Mouse (Mus musculus): ENCODE data around the gene 4933402J07Rik. TPM values are rescaled to one million over a fixed set of nuclear protein-coding genes. Genes with fewer than 3 reads are reported as not detected.
A peak's percentile ranks its signal among the peaks of the same experiment; 100 is the strongest.

The 4933402J07Rik gene
- polyA plus RNA-seq (2015; fragmentation: Nextera tagmentation; extraction: Ambion mirVana), result not detected in 2 replicates

DNA sequence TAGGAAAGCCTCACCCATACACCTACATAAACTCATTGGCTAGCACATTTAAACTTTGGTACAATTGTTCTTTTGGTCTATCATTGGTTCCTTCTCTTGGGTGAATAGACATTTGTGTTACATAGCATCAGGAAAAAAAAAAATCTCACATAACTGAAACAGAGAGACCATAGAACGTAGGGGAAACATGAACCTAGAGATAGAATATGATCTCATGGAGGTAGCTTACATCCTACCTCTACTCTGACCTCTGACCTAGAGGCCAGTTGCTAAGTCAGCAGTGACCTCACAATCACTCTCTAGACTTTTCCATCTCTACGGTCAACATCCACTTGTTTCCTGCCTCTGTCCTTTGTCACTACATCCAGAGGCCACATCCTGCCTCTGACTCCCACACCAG lies at the start of gene 4933402J07Rik:
Gene 4933402J07Rik (plus strand): TSS at position 301 of the 400 bp plus-strand sequence.
- ATAC-seq (ENCODE audit: insufficient number of reproducible peaks, low FRiP score, low TSS enrichment, low read depth), result no peak
- Histone ChIP-seq H3K4me1 (no peaks in the 10 kb centered on the region), H3K4me2 (replicated peaks) (no peak within 1 kb of the TSS), H3K4me3 (replicated peaks) (no peak within 1 kb of the TSS), H3K27me3 (no peaks in the 10 kb centered on the region), H3K9ac (no peak within 1 kb of the TSS), H3K36me3 (no peaks in the 10 kb centered on the region), H3K9me3 (replicated peaks) (no peaks in the 10 kb centered on the region), H3K27ac (replicated peaks) (no peak within 1 kb of the TSS)
- WGBS, result 69% methylated on average over 2 of the region's 2 CpGs

DNA sequence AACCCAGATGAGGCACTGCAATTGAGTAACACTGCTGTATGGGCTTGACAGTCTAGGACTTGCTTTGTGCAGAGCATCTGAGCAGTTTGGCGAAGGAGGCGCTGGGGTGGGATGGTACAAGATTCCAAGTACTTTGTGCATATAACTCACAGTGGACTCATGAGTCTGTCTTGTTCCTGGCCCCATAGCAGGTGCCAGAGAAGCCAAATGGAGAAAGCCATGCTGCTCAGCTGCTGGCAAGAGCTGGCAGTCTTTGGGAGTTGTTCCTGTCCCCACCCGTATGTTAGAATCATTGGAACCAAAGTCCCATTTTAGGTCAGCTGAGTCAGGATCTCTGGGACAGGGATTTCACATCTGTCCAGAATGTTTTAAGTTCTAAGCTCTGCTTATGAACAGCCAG lies 46.5 kb upstream of the 4933402J07Rik start:
- no peaks in the 10 kb centered on the region for H3K36me3 ChIP-seq
- 90% methylated on average over 3 of the region's 3 CpGs for WGBS
- no peak overlapping the region for H3K4me2 ChIP-seq (replicated peaks)
- H3K9me3 ChIP-seq (replicated peaks), result no peaks in the 10 kb centered on the region
- no peak overlapping the region for H3K4me3 ChIP-seq (replicated peaks)
- H3K9ac ChIP-seq, result no peak overlapping the region
- H3K27me3 ChIP-seq, result no peaks in the 10 kb centered on the region
- H3K27ac ChIP-seq (replicated peaks), result no peak overlapping the region
- no peaks in the 10 kb centered on the region for H3K4me1 ChIP-seq
- ATAC-seq (ENCODE audit: insufficient number of reproducible peaks, low FRiP score, low TSS enrichment, low read depth), result no peak

DNA sequence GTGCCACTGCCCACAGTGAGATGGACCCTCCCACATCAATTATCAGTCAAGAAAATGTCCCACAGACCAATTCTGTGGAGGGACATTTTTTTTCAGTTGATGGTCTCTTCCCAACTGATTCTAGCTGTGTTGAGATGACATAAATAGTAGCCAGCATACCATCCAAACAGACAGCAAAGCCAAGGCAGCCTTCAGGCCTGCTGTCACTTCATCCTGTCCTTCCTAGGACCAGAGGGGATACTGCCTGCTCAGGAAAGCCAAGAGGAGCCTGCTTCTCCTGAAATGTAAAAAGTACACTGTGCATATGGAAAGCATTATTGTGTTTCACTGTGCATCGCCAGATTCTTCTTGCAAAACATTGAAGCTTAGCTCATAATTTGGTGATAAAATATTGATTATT lies 38.6 kb upstream of the 4933402J07Rik start:
- ATAC-seq (ENCODE audit: insufficient number of reproducible peaks, low FRiP score, low TSS enrichment, low read depth), result no peak
- WGBS, result 44% methylated on average over 1 of the region's 1 CpGs
- Histone ChIP-seq H3K4me3 (replicated peaks) (no peak overlapping the region), H3K4me1 (no peaks in the 10 kb centered on the region), H3K9me3 (replicated peaks) (no peaks in the 10 kb centered on the region), H3K4me2 (replicated peaks) (no peak overlapping the region), H3K27ac (replicated peaks) (no peak overlapping the region), H3K9ac (no peak overlapping the region), H3K36me3 (no peaks in the 10 kb centered on the region), H3K27me3 (no peaks in the 10 kb centered on the region)

DNA sequence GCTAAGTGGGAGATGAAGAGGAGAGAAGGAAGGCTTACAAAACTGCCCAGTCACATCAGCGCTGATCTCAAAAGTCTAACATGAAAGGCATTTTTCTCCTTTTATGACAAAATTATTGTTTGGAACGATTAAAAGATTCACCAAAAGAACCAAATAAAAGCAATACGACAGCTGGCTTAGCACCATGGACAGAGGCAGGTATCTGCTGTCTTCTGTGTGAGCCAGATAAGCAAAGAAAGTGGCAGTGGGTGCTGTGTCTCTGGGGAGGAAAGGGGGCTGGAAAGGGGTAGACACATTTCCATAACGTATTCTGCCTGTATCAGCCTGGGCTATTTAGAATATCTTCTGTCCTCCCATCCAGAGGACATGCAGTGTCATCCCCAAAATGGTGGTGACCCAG lies 32.5 kb upstream of the 4933402J07Rik start:
- WGBS, result 46% methylated on average over 4 of the region's 4 CpGs
- H3K9me3 ChIP-seq (replicated peaks), result no peaks in the 10 kb centered on the region
- no peaks in the 10 kb centered on the region for H3K27me3 ChIP-seq
- no peak overlapping the region for H3K4me2 ChIP-seq (replicated peaks)
- no peak overlapping the region for H3K27ac ChIP-seq (replicated peaks)
- ATAC-seq (ENCODE audit: insufficient number of reproducible peaks, low FRiP score, low TSS enrichment, low read depth), result no peak
- no peak overlapping the region for H3K9ac ChIP-seq
- H3K4me1 ChIP-seq, result no peaks in the 10 kb centered on the region
- no peak overlapping the region for H3K4me3 ChIP-seq (replicated peaks)
- H3K36me3 ChIP-seq, result no peaks in the 10 kb centered on the region

DNA sequence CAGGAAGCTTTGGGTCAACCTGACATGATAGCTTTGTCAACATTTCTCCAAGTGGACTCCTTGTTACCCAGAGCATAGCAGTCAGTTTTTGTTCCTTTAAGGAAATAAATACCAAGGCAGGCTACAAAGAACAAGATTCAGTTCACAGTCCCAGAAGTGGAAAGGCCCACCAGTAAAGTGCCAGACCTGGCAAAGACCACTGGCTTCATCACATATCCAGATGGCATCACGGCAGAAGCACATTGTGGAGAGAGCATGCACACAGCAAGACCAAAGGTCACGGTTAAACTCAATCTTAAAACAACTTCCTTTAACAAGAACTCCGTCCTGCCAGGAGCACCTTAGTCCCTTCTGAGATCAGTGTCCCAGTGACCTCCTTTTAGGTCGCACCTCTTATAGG lies 30.2 kb upstream of the 4933402J07Rik start:
- no peak for ATAC-seq (ENCODE audit: insufficient number of reproducible peaks, low FRiP score, low TSS enrichment, low read depth)
- H3K36me3 ChIP-seq, result no peaks in the 10 kb centered on the region
- peaks cover 3% of the 10 kb centered on the region for H3K4me1 ChIP-seq
- H3K27ac ChIP-seq (replicated peaks), result no peak overlapping the region
- H3K4me3 ChIP-seq (replicated peaks), result no peak overlapping the region
- H3K27me3 ChIP-seq, result no peaks in the 10 kb centered on the region
- H3K9ac ChIP-seq, result no peak overlapping the region
- no peaks in the 10 kb centered on the region for H3K9me3 ChIP-seq (replicated peaks)
- WGBS, result 70% methylated on average over 4 of the region's 4 CpGs
- no peak overlapping the region for H3K4me2 ChIP-seq (replicated peaks)

DNA sequence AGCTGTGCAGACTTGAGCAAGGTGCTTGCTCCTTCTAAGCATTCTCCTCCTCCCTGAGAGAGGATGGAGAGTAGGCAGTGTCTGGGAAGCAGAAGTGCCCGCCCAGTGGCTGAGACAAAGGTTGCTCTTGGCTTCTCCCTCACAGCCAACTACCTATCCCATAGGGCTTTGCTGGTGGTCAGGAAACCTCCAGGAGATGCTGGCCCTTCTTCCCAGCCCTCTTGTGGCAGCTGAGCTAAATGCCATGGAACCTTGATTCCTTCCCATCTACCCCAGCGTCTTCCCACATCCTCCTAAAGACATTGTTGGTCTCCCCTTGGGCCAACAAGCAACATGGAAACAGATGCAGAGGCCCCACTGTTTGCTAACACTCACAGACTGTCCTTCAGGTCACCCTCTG lies 28.8 kb upstream of the 4933402J07Rik start:
- H3K4me2 ChIP-seq (replicated peaks), result no peak overlapping the region
- H3K4me3 ChIP-seq (replicated peaks), result no peak overlapping the region
- H3K27ac ChIP-seq (replicated peaks), result no peak overlapping the region
- WGBS, result 31% methylated on average over 2 of the region's 2 CpGs
- H3K36me3 ChIP-seq, result no peaks in the 10 kb centered on the region
- no peak overlapping the region for H3K9ac ChIP-seq
- H3K27me3 ChIP-seq, result no peaks in the 10 kb centered on the region
- no peaks in the 10 kb centered on the region for H3K9me3 ChIP-seq (replicated peaks)
- H3K4me1 ChIP-seq, result peaks cover 3% of the 10 kb centered on the region
- ATAC-seq (ENCODE audit: insufficient number of reproducible peaks, low FRiP score, low TSS enrichment, low read depth), result no peak

DNA sequence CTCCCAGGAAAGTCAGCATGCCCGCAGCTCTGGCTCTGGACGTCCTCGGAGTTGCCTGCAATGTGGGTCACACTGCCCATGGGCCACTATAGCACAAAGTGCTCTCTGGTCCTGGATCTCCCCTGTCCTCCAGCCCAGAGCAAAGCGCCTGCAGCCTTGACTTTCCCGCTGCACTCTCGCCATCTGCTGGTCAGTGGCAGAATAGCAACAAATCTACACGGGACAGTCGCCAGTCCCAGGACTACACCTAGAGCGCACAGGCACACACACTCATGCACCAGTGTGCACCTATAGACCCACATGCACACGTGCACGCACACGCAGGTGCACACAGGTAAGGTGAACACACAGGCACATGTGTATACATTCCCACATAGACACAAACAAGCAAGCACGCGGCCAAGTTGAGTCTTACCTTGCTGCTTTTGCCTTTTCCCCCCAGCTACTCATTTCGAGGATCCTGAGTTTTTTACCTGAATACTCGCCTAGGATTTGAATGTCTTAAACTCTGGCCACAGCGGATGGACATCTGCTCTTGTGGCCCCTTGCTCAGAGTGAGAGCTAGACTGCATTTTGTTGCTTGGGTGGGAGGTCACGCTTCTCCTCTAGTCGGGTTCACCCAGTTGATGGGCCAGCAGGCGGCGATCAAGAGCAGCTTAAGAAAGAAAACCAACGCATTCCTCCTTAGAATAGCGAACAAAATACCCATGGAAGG lies 26.9 kb upstream of the 4933402J07Rik start:
- H3K27me3 ChIP-seq, result no peaks in the 10 kb centered on the region
- H3K9ac ChIP-seq, result no peak overlapping the region
- 8% methylated on average over 23 of the region's 23 CpGs for WGBS
- no peak overlapping the region for H3K27ac ChIP-seq (replicated peaks)
- no peaks in the 10 kb centered on the region for H3K9me3 ChIP-seq (replicated peaks)
- H3K4me3 ChIP-seq (replicated peaks), result peak overlapping the region; percentile 19; the same call in 1 of the 2 replicates
- H3K36me3 ChIP-seq, result no peaks in the 10 kb centered on the region
- 0 out of 2 replicates have a peak, but pooled peaks have one; percentile 16 for ATAC-seq (ENCODE audit: insufficient number of reproducible peaks, low FRiP score, low TSS enrichment, low read depth)
- H3K4me1 ChIP-seq, result peaks cover 3% of the 10 kb centered on the region
- peak overlapping the region; percentile 42 for H3K4me2 ChIP-seq (replicated peaks)

DNA sequence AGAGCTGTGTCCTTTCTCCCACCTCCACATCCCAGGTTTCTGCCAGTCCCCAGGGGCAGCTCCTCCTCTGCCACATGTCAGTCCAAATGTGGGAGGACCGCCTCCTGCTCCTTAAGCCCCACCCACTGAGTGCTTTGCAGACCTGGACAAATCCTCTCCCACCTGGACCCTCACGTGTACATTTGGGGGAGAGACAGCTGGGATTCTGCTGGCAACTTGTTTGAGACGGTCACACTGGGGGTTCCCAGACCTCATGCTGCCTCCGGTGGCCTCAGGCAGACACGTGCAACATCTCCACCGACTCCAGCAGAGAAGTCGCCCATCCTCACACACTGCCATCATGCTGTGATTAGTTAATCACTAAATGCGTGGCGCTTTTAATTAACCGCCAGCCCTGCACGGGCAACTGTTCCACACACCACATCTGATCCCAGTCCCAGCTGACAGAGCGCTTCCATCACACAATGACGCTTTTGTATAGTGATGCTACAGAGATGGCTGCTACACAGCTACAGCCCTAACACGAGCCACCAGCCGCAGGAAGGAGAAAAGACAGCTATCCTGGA lies 23.7 kb upstream of the 4933402J07Rik start:
- Histone ChIP-seq H3K27ac (replicated peaks) (no peak overlapping the region), H3K9ac (no peak overlapping the region), H3K36me3 (no peaks in the 10 kb centered on the region), H3K4me2 (replicated peaks) (0 out of 2 replicates have a peak overlapping the region, but pooled peaks have one; percentile 8), H3K9me3 (replicated peaks) (no peaks in the 10 kb centered on the region), H3K27me3 (no peaks in the 10 kb centered on the region), H3K4me3 (replicated peaks) (no peak overlapping the region), H3K4me1 (peaks cover 3% of the 10 kb centered on the region)
- WGBS, result 11% methylated on average over 15 of the region's 15 CpGs
- ATAC-seq (ENCODE audit: insufficient number of reproducible peaks, low FRiP score, low TSS enrichment, low read depth), result peak; percentile 26; the same call in 1 of the 2 replicates

DNA sequence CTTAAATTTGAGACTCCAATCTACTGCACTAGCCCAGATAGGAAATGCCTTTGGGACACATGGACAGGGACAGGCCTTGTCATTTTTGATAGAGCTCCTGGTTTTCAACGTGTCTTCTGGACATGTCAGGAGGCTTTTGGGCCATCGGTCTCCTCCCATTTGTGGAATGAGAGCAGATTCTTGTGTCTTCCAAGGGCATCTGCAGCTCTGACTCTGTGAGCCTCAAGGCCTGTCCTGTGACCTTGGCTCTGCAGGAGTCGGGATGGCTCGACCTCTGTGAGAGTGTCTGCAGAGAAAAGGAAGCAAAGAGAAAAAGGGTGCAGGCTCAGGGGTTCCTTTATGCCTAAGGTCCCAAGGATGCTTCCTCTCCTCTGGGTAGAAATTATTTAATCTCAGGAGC lies 13.8 kb upstream of the 4933402J07Rik start:
- no peak overlapping the region for H3K4me3 ChIP-seq (replicated peaks)
- H3K27ac ChIP-seq (replicated peaks), result no peak overlapping the region
- WGBS, result 64% methylated on average over 4 of the region's 4 CpGs
- no peaks in the 10 kb centered on the region for H3K27me3 ChIP-seq
- ATAC-seq (ENCODE audit: insufficient number of reproducible peaks, low FRiP score, low TSS enrichment, low read depth), result no peak
- H3K36me3 ChIP-seq, result no peaks in the 10 kb centered on the region
- H3K4me2 ChIP-seq (replicated peaks), result no peak overlapping the region
- no peak overlapping the region for H3K9ac ChIP-seq
- no peaks in the 10 kb centered on the region for H3K9me3 ChIP-seq (replicated peaks)
- no peaks in the 10 kb centered on the region for H3K4me1 ChIP-seq

DNA sequence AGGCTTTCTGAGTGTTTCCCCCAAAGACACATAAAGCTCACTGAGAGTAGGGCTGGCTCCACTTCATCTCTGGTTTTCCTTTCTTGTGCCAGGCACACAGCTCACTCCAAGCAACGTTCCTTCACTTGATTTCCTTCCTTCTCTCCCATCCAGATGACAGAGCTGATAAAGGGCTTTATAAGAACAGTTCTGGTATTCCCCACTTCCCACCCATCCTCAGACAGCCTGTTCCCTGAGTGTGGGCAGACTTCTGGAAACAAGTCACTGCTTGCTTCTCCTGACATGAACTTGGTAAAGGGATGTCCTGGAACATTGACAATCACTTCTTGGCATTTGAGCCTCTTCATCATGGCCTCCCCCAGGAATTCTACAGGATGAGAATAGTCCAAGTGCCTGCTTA lies 10.9 kb upstream of the 4933402J07Rik start:
- WGBS, result 32% methylated on average over 1 of the region's 1 CpGs
- Histone ChIP-seq H3K27me3 (no peaks in the 10 kb centered on the region), H3K9ac (no peak overlapping the region), H3K36me3 (no peaks in the 10 kb centered on the region), H3K4me3 (replicated peaks) (no peak overlapping the region), H3K9me3 (replicated peaks) (no peaks in the 10 kb centered on the region), H3K4me1 (no peaks in the 10 kb centered on the region), H3K4me2 (replicated peaks) (no peak overlapping the region), H3K27ac (replicated peaks) (no peak overlapping the region)
- no peak for ATAC-seq (ENCODE audit: insufficient number of reproducible peaks, low FRiP score, low TSS enrichment, low read depth)

DNA sequence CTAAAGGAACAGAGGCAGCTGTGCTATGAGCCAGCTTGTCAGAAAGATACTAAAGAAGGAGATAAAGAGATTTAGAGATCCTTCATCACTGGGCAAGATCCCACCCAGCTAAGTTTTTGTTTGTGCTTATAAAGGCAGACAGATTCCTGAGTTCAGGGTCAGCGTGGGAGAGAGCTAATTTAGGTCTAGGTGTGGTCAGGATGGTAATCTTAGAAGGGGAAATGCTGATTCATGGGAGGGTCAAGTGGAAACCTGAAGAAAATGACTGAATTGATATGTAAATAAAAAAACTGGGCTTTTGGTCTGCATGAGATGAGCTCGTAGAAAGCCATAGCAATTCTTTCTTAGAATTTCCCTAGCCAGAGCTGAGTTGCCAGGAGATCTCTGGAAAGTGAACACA lies 2.9 kb upstream of the 4933402J07Rik start:
- 51% methylated on average over 2 of the region's 2 CpGs for WGBS
- H3K27ac ChIP-seq (replicated peaks), result no peak overlapping the region
- no peak for ATAC-seq (ENCODE audit: insufficient number of reproducible peaks, low FRiP score, low TSS enrichment, low read depth)
- no peak overlapping the region for H3K9ac ChIP-seq
- H3K4me3 ChIP-seq (replicated peaks), result no peak overlapping the region
- H3K27me3 ChIP-seq, result no peaks in the 10 kb centered on the region
- H3K4me2 ChIP-seq (replicated peaks), result no peak overlapping the region
- no peaks in the 10 kb centered on the region for H3K4me1 ChIP-seq
- no peaks in the 10 kb centered on the region for H3K9me3 ChIP-seq (replicated peaks)
- no peaks in the 10 kb centered on the region for H3K36me3 ChIP-seq

DNA sequence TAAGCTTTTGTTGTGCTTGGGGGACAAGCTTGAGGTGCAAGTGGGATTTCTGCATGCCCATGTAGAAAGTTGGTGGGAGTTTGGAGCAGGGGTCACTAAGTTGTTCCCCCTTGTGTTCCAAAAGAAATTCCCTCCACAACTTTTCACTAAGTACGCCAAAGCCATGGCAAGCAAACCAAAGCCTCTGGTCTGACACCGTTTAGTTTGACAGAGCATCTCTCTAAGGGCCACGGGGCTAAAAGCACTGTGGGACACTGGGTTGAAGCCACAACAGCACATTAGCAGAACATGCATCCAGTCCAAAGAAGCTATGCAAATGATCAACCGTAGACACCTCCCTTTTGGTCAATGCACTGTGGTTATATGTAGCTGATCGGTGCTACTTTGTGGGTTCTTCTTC lies 5.5 kb downstream of the 4933402J07Rik start:
- 77% methylated on average over 5 of the region's 5 CpGs for WGBS
- Histone ChIP-seq H3K9ac (no peak overlapping the region), H3K4me2 (replicated peaks) (peak overlapping the region; percentile 57; the same call in 1 of the 2 replicates), H3K27ac (replicated peaks) (no peak overlapping the region), H3K4me3 (replicated peaks) (no peak overlapping the region), H3K36me3 (no peaks in the 10 kb centered on the region), H3K27me3 (no peaks in the 10 kb centered on the region), H3K4me1 (peaks cover 13% of the 10 kb centered on the region), H3K9me3 (replicated peaks) (no peaks in the 10 kb centered on the region)
- no peak for ATAC-seq (ENCODE audit: insufficient number of reproducible peaks, low FRiP score, low TSS enrichment, low read depth)
